Comparison of ENCODE assay signal across 9 mouse cellular contexts in the genomic region with DNA sequence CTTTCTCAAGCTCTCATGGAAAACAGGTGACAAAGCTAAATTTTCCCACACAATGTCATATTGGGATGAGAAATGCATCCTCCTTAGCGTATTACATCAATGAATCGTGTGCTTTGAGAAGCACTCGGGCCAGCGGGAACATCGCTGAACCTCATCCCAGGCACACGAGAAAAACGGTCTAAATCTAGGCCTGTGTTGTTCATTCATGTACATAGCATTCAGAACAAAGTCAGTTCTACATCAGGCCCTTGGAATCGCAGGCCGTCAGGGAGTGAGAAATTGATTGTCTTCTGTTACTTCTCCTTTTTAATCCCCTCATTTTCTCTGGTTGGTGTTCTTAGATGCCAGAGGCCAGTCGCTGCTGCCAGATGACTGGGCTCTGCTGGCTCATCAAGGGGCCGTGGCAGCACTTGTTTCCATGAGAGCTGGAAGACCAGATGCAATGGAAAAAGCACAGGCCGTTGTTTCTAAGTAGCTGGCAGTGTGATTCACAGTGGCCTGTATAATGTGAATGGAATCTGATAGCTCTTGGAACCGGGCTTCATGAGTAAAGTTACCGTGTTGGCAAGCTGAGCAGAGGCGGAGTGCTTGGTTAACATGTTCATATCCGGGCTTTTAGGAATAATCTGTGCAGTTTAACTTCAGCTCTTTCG.
DNase-seq lines count a peak whose midpoint lies in the region; ATAC-seq and TF ChIP-seq lines count a peak whose summit lies in the region.
"Had no signal": no experiment of that assay in that cellular context is flagged by ENCODE, and none has a peak within 500 bp of the region (broad histone marks: within the 10 kb centered on the region; RNA-seq: fewer than 3 reads in every experiment).

No protein-coding gene starts in this region.

- peak; percentile 84 for ATAC-seq in hindbrain, postnatal 0 days
- no peak for ATAC-seq in hindbrain, embryonic 13.5 days (ENCODE audit: low FRiP score)
- peak; percentile 79 for ATAC-seq in limb, embryonic 14.5 days (ENCODE audit: low FRiP score, low read depth)
- ATAC-seq in hindbrain, embryonic 14.5 days (ENCODE audit: low FRiP score) = no peak

- H3K27me3 ChIP-seq in hindbrain, postnatal 0 days (ENCODE audit: insufficient read depth, low read length) = no peaks in the 10 kb centered on the region
- H3K27me3 ChIP-seq in hindbrain, embryonic 13.5 days = no peaks in the 10 kb centered on the region
- no peaks in the 10 kb centered on the region for H3K27me3 ChIP-seq in limb, embryonic 14.5 days (ENCODE audit: control insufficient read depth, insufficient read depth, low read length)
- H3K27me3 ChIP-seq in hindbrain, embryonic 14.5 days (ENCODE audit: control insufficient read depth, insufficient read depth, low read length) = no peaks in the 10 kb centered on the region

- WGBS in hindbrain, postnatal 0 days = 55% methylated on average over 17 of the region's 17 CpGs
- WGBS in hindbrain, embryonic 13.5 days = 84% methylated on average over 17 of the region's 17 CpGs
- WGBS in limb, embryonic 14.5 days = 50% methylated on average over 17 of the region's 17 CpGs
- 82% methylated on average over 17 of the region's 17 CpGs for WGBS in hindbrain, embryonic 14.5 days

- no peak for TF ChIP-seq CTCF in hindbrain, postnatal 0 days (IDR thresholded peaks at IDR 0.05; ENCODE audit: low read depth)

- DNase-seq in hindbrain, postnatal 0 days (ENCODE audit: low spot score) = peak; percentile 70
- DNase-seq in adrenal gland, adult 8-10 months = peak; percentile 43
- peak; percentile 97 for DNase-seq in heart, adult 11 months
- DNase-seq in limb, embryonic 14.5 days (ENCODE audit: low spot score) = peak; percentile 90
- no peak for DNase-seq in urinary bladder, postnatal 4 days (ENCODE audit: low spot score in 2 of 2)
- DNase-seq in ovary, adult 18-20 months (ENCODE audit: low spot score) = no peak
- DNase-seq in hindbrain, embryonic 14.5 days (ENCODE audit: low spot score) = no peak

- no peak overlapping the region for H3K4me2 ChIP-seq in hindbrain, postnatal 0 days (ENCODE audit: low read depth, low read length)
- H3K4me2 ChIP-seq in hindbrain, embryonic 13.5 days = no peak overlapping the region
- H3K4me2 ChIP-seq in limb, embryonic 14.5 days (replicated peaks; ENCODE audit: low read depth, low read length, severe bottlenecking) = no peak overlapping the region
- no peak overlapping the region for H3K4me2 ChIP-seq in hindbrain, embryonic 14.5 days (replicated peaks)

- H3K36me3 ChIP-seq in hindbrain, postnatal 0 days (ENCODE audit: insufficient read depth, low read length) = no peaks in the 10 kb centered on the region
- no peaks in the 10 kb centered on the region for H3K36me3 ChIP-seq in hindbrain, embryonic 13.5 days
- no peaks in the 10 kb centered on the region for H3K36me3 ChIP-seq in limb, embryonic 14.5 days (ENCODE audit: control insufficient read depth, insufficient read depth, low read length)
- H3K36me3 ChIP-seq in hindbrain, embryonic 14.5 days (replicated peaks; ENCODE audit: control insufficient read depth, insufficient read depth) = no peaks in the 10 kb centered on the region

- peak overlapping the region; percentile 54 for H3K27ac ChIP-seq in hindbrain, postnatal 0 days
- H3K27ac ChIP-seq in hindbrain, embryonic 13.5 days = no peak overlapping the region
- H3K27ac ChIP-seq in limb, embryonic 14.5 days (replicated peaks; ENCODE audit: low read depth, low read length) = peak overlapping the region; percentile 75
- H3K27ac ChIP-seq in hindbrain, embryonic 14.5 days = no peak overlapping the region; the same call in 1 of the 2 replicates
- H3K27ac ChIP-seq: macrophage had no signal

- H3K9me3 ChIP-seq in hindbrain, postnatal 0 days (ENCODE audit: low read length) = no peaks in the 10 kb centered on the region
- no peaks in the 10 kb centered on the region for H3K9me3 ChIP-seq in hindbrain, embryonic 13.5 days
- no peaks in the 10 kb centered on the region for H3K9me3 ChIP-seq in limb, embryonic 14.5 days (ENCODE audit: control insufficient read depth, low read length)
- no peaks in the 10 kb centered on the region for H3K9me3 ChIP-seq in hindbrain, embryonic 14.5 days (ENCODE audit: control insufficient read depth, low read length)

- H3K4me1 ChIP-seq in hindbrain, postnatal 0 days (ENCODE audit: insufficient read depth, low read length) = no peaks in the 10 kb centered on the region
- no peaks in the 10 kb centered on the region for H3K4me1 ChIP-seq in hindbrain, embryonic 13.5 days (replicated peaks)
- peaks cover 28% of the 10 kb centered on the region for H3K4me1 ChIP-seq in limb, embryonic 14.5 days (ENCODE audit: control insufficient read depth, insufficient read depth, low read length)
- no peaks in the 10 kb centered on the region for H3K4me1 ChIP-seq in hindbrain, embryonic 14.5 days (replicated peaks; ENCODE audit: control insufficient read depth, insufficient read depth, low read length)

- no peak for TF ChIP-seq POLR2A in limb, embryonic 14.5 days (IDR thresholded peaks at IDR 0.05; ENCODE audit: borderline replicate concordance, extremely low read depth, insufficient read depth, insufficient read length)

- no peak overlapping the region for H3K4me3 ChIP-seq in hindbrain, postnatal 0 days (ENCODE audit: low read length)
- no peak overlapping the region for H3K4me3 ChIP-seq in hindbrain, embryonic 13.5 days
- H3K4me3 ChIP-seq in limb, embryonic 14.5 days (replicated peaks; ENCODE audit: low read length) = no peak overlapping the region
- H3K4me3 ChIP-seq in hindbrain, embryonic 14.5 days (replicated peaks; ENCODE audit: low read length) = no peak overlapping the region

- H3K9ac ChIP-seq in hindbrain, postnatal 0 days (replicated peaks; ENCODE audit: low read length) = no peak overlapping the region
- no peak overlapping the region for H3K9ac ChIP-seq in hindbrain, embryonic 13.5 days
- no peak overlapping the region for H3K9ac ChIP-seq in limb, embryonic 14.5 days (ENCODE audit: low read depth, low read length, severe bottlenecking)
- H3K9ac ChIP-seq in hindbrain, embryonic 14.5 days = no peak overlapping the region

Comparison
In these comparisons a context has a peak if more than half of its experiments do, and no peak if none do; other contexts are left out.
1. ATAC-seq: peak in hindbrain, postnatal 0 days (single experiment) and limb, embryonic 14.5 days (single experiment); none in hindbrain, embryonic 13.5 days (single experiment) and hindbrain, embryonic 14.5 days (single experiment).
2. DNase-seq: peak in hindbrain, postnatal 0 days (single experiment), adrenal gland, adult 8-10 months (single experiment), heart, adult 11 months (single experiment) and limb, embryonic 14.5 days (single experiment); none in urinary bladder, postnatal 4 days (0 of 2), ovary, adult 18-20 months (single experiment) and hindbrain, embryonic 14.5 days (single experiment).
3. H3K27ac ChIP-seq: peak in hindbrain, postnatal 0 days (single experiment) and limb, embryonic 14.5 days (single experiment); none in hindbrain, embryonic 13.5 days (single experiment) and hindbrain, embryonic 14.5 days (single experiment).